Mouse (Mus musculus) layer of hippocampus, adult 11-12 months (tissue): Measurements from ENCODE around the gene 1110008L16Rik.
"Not testable (repeated sequence)": the region's sequence is repeated elsewhere in the genome, so short reads cannot be mapped to it uniquely, and the experiment has no call there.

Experiments
- DNase-seq: peaks from one replicate; pipeline ENCODE4 v3.0.0; 2022; ENCODE audit warnings: low spot score

1110008L16Rik gene

DNA sequence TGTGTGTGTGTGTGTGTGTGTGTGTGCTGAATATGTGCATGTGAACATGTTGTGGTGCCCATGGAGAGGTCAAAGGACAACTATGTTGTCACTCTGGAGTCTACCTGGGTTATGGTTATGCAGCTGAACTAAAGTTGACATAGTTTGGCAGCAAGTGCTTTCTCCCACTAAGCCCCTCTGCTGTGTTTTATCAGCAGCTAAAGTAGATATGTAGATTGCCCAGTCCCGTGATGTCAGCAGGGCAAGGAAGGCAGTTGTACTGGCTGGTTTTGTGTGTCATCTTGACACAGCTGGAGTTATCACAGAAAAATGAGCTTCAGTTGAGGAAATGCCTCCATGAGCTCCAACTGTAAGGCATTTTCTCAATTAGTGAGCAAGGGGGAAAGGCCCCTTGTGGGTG, 43.7 kb downstream of the 1110008L16Rik start:
- not testable (repeated sequence) for DNase-seq

GRCm38 (mm10) chr12:55343998-55344397, 44.6 kb downstream of the 1110008L16Rik start:
- DNase-seq = no peak

GRCm38 (mm10) chr12:55344583-55344982, 45.2 kb downstream of the 1110008L16Rik start:
- no peak for DNase-seq

- no peak for DNase-seq
These were observed 54.0 kb downstream of the 1110008L16Rik start for GRCm38 (mm10) chr12:55353423-55353822.

DNA sequence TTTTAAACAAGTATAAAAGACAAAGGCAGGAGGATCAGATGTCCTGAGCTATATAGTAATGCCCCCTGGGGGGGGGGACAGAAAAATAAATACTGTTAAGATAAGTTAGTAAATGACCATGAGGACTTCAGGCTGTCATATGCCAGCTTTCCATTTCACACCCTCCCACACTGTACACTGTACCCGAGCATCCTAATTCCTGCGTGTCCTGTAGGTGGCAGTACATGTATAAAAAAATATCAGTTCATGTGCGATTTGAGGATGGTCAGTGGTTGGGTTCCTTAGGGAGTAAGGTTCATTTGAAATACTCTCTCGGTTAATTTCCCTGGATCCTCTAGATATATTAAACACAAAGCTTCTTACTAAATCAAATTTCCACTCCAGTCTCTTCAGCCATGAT, 55.5 kb downstream of the 1110008L16Rik start:
- peak; percentile 57 for DNase-seq

GRCm38 (mm10) chr12:55357303-55357702, 57.9 kb downstream of the 1110008L16Rik start:
- no peak for DNase-seq

DNA sequence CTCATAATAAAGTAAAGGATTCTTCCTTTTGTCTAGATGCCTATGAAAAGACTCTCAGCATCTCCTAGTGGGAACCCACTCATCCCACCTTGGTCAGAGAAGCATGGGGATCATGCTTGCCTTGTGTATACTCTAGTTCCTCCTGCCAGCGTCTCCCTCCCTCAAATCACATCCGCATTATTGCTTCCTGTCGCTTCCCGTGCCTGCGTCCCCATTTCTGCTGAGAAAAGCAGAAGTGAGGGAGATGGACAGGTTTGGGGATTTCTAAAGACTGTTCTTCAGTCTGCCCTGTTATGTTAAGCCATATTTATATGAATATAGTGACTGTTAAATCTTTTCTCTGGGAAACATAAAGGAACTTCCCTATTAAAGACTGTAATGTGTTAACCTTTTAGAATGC, 61.6 kb downstream of the 1110008L16Rik start:
- DNase-seq = no peak

DNA sequence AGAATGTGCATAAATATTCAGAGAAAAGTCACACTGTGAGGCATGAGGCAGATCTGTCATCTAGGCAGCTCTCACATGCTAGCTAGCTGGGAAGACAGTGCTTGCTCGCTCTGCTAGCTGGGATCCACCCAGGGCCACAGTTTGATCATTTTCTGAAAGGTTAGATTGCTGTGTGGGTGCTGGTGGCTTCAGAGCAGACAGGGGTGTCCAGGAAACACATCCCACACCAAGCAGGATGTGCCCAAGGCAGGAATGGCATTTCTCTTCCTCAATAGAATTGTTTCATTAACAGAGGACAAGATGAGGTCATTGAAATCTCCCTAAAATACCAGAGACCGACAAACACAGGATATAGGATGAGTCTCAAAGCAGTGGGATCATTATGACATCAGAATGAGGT, 65.7 kb downstream of the 1110008L16Rik start:
- DNase-seq = no peak

DNA sequence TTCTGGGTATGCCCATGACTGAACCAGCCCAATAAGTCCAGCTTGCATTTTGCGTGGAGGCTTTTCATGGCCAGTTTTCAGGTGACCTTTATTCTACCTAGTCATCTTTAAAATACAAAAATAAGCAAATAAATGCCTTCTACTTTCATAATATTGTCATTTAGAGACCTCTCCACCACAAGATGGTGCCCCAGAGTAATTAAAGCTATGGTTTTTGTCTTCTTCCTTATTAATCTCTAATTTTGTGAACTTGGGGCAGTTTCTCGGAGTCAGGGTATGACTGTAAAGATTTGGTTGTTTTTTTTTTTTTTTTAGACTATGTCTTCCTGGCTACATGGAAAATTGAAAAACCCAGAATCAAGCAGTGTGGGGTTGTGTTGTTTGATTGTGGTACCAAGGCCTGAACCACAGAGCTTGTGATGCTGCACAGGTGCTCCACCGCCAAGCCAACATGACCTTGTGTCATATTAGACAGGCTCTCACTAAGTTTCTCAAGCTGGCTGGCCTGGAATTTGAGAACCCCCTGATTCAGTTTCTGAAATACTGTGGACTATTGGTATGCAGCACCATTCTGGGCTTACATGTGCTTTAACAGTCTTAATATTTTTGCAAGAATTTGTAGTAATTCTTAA, 73.2 kb downstream of the 1110008L16Rik start:
- DNase-seq = no peak

GRCm38 (mm10) chr12:55376956-55377609, 77.7 kb downstream of the 1110008L16Rik start:
- no peak for DNase-seq

DNA sequence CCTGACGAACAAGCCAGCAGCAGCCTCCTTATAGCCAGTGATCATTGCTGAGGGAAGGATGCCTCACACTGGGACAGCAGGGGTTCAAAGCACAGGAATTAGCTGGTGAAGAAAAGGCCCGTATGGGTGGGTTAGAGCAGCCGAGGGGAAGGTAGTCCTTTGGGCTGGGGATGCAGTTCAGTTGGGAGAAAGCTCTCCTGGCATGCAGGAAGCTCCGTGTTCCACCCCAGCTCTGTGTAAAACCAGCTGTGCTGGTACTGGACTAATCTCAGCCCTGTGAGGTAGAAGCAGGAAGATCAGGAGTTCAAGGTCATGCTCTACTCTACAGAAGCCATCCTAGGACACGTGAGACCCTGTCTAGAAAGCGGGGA, 78.2 kb downstream of the 1110008L16Rik start:
- no peak for DNase-seq

GRCm38 (mm10) chr12:55384023-55384749, 84.8 kb downstream of the 1110008L16Rik start, which contains the start of gene Psma6:
Gene Psma6, plus strand, starts transcription at chr12:55384222.
- DNase-seq = no peak

DNA sequence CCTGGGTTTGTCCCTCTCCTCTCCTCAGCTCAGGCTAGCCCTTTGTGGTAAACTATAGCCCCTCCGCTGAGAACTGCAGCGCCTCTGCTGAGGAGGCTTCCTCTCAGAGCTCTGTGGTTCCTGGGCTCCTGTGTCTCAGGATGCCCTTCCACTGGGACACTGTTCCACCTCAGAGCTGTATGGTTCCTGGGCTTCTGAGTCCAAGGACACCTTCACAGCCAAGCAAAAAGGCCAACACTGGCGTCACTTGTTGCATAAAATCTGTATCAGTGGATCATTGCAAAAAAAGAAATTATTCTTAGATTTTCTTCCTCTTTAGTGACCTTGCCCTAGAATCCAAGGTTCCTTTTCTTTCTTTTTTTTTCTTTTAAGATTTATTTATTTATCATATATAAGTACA, 85.4 kb downstream of the 1110008L16Rik start:
- DNase-seq = no peak

- DNase-seq = peak; percentile 35
These were observed 86.6 kb downstream of the 1110008L16Rik start for GRCm38 (mm10) chr12:55385931-55386330.

DNA sequence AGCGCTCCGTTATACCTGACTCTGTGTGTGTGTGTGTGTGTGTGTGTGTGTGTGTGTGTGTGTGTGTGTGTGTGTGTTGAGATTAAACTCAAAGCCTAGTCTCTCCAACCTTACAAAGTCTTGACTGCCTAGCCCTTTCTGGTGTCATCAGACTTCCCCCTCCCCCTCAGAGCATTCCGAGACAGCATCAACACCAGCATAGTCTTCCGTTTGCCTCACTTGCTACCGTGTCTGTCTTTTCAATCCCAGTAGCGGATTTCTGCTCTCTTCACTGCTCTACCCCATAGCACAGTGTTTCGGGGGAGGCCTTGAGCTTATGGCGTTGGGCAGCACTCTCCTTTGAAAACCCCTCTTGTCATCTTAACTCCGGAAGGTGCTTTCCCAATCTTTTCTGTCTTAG, 87.1 kb downstream of the 1110008L16Rik start:
- DNase-seq = no peak

GRCm38 (mm10) chr12:55387083-55387787, 87.9 kb downstream of the 1110008L16Rik start:
- no peak for DNase-seq

DNA sequence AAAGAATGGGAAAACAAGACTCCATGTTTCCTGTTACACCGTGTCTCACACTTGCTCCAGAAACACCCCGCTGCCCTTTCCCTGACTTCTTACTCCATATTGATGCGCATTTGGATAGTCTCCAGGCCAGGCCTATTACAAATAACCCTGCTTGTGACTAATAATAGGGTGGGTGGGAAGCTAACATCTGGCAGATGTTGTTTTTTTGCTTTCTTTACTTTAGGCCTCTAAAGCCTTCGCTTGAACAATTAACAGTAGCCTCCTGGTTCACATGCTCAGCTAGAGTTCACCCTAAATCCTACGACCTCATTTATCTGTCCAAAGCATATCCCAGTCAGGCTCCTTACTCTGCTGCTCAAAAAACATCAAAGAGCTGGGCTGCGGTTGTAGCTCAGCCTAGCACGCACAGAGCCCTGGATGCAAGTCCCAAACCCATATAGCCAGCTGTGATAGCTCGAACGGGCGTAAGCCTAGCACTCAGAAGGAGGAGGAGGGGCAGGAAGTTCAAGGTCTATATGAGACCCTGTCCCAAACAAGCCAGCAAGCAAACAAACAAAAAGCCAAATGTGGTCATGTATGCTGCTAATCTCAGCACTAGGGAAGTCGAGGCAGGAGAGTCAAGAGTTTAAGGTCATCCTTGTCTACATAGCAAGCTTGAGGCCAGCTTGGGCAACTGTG, 88.5 kb downstream of the 1110008L16Rik start:
- no peak for DNase-seq

DNA sequence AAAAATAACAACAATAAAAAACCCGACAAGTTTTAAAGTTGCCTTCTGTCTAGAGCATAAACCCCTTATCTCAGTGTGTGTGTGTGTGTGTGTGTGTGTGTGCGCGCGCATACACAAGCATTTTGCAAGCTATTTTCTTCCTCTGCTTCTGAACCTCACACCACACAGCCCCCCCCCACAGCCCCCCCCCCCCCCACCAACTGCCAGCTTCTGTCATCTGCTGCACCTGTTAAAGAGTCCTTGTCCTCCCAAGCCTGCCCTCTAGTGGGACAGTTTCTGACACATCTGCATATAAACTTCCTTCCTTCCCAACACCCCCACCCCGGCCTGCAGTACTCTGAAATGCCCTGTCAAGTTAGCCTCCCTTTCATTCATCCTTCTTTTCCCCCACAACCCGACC, 89.1 kb downstream of the 1110008L16Rik start:
- peak; percentile 39 for DNase-seq

DNA sequence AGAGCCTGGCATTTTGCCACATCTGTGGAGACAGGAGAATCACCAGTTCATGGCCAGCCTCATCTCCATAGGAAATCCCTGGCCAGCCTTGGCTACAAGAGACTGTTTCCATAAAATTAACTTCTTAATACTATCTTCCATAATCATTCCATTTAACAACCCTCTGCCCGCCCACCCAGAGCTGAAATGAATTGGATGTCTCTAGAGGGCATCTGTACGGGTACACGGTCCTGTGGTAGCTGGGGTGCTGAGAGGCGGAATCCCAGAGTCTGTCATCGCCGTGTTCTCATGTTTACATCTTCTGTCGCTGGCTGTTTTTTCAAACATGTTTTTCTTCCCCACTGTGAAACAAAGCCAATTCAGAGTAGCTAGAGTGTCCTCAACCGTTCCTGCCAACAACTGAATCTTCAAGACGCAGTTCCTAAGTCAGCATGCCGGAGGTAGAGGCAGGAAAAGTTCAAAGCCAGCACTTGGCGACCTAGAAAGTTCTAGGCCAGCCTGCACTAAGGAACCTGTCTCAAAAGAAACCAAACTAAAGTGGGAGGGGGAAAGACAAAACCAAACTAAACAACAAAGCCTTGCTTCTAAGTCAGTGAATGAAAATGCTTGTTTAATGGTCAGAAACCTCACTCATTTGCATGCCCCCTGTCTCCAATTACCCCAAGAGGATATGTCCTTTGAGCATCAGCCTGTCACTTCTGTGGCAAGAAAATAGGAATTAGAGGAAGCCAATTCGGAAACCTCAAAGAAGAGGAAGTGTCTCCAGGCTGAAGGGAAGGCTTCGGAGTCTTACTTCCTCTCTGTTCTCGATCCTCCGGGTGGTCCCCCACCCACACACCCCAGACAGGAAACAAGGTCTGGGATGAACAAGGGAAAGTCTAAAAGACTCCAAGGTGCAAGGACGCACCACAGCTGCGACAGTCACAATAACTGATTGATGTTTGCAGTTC, 90.0 kb downstream of the 1110008L16Rik start:
- peak; percentile 20 for DNase-seq

DNA sequence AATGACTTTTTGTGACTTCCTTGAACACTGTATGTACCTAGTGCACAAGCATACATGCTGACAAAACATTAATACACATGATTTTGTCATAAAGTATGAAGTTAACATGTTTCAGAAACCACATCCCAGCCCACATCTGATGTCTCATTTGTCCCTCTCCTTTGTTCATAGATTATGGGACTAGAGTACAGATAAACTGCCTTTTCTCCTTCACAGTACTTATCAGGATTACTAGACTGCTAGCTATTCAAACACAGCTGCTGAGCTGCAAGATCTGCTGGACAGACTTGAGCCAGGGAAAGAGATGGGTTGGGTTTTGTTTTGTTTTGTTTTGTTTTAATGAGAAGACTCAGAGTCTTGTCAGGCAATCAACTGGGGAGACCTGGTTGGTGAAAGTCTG, 92.7 kb downstream of the 1110008L16Rik start:
- DNase-seq = no peak
